Mouse (Mus musculus) right cerebral cortex, postnatal 4 days (tissue): Measurements from ENCODE around the gene Stap1.

Experiments used
- DNase-seq: peaks from one replicate; pipeline ENCODE4 v3.0.0-alpha.2; 2022

Stap1 gene

GRCm38 (mm10) chr5:86071538-86071937 lies at the start of gene Stap1:
TSS of gene Stap1 (plus strand) at chr5:86071746.
- no peak for DNase-seq

DNA sequence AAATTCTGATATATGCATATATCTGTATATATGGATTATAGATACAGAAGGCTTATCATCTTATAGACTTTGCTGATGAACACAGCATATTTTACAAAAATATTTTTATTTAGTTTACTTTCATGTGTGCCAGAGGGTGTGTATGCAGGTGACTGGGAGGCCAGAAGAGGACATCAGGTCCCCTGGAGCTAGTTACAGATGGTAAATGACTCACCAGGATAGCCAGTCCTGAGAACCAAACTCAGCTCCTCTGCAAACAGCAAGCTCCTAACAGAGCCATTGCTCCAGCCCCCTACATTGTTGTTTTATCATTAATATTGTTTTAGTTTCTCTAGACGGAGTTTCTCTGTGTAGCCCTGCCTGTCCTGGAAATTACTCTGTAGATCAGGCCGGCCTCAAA lies 41.7 kb upstream of the Stap1 start:
- DNase-seq = no peak

DNA sequence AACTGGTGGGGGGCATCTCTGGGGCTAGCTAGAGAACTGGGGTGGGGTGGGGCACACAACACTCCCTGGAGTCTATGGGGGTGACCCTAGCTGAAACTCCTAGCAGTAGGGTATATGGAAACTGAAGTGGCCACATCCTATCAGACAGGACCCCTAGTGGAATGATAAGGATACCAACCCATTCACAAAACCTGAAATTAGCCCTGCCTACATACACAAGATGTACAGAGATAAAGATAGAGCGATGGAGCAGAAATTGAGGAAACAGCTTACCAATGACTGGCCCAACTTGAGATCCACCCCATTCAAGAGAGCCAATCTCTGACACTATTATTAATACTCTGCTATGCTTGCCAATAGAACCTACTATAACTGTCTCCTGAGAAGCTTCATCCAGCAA lies 8.0 kb upstream of the Stap1 start:
- no peak for DNase-seq

- DNase-seq = peak; percentile 87
These were observed 6.3 kb upstream of the Stap1 start, which contains the start of gene Cenpc1 for GRCm38 (mm10) chr5:86065101-86065875. TSS of gene Cenpc1 (minus strand) at chr5:86065583.

DNA sequence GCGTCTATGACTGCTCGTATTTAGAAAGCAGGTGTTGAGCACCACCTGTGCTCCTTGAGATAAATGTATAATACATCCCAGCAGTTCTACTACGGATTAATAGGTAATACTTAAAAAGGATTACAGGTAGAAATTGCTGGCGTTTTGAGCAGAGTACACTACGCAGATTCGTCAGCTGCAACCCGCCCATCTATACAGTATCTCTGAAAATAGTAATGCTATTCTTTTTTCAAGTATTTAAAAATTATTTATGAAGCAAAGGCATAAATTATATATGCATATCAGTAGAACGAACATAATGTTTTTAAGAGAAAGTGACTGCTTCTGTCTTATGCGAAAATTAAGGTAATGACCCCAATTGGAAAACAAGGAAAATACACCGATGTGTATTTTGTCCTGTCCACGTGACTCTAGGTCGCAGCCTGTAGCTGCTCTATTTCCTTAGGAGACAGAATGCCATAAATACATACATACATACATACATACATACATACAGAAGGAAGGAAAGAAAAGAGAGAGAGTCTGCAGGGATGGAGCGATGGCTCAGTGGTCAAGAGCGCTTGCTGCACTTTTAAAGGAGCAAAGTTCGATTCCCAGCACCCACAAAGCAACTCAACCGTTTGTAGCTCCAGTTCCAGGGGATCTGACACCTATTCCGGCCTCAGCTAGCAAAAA lies 5.5 kb upstream of the Stap1 start:
- DNase-seq = no peak

DNA sequence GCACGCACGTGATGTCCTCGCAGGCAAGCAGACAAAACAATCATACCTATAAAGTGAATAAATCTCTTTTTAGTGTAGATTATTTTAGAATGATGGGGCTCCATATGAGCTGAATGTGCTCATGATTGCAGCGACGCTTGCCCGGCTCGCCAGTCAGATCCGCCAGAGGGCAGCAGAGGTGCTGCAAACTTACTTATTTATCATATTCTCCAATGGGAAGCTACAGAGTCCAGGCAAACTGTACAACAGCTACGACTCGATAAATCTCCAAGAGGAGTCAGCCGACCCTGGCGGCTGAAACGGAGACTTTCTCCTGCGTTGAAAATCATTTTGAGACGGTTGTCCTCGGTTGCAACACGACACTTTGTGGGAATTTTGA lies 5.0 kb upstream of the Stap1 start:
- DNase-seq = peak; percentile 86

- DNase-seq = no peak
These were observed 3.1 kb upstream of the Stap1 start for GRCm38 (mm10) chr5:86068451-86068850.

DNA sequence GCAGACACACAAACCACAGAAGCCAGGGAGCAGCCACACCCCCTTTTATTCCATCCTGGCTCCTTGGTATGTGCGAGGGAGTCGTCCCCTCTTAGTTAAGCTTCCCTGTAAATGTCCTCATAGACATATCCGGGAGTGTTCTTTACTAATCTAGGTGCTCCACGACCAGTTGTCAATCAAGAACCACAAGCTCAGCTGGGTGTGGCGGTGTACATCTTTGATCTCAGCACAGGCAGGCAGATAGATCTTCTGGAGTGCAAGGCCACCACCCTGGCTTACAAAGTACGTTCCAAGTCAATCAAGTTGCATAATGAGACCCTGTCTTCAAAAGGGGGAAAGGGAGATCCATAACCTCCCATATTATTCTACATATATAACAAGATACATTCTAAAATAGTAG lies 2.4 kb upstream of the Stap1 start:
- DNase-seq = no peak

GRCm38 (mm10) chr5:86072756-86073386 lies 1.3 kb downstream of the Stap1 start:
- no peak for DNase-seq

- DNase-seq = no peak
These were observed 7.3 kb downstream of the Stap1 start for GRCm38 (mm10) chr5:86078720-86079334.

DNA sequence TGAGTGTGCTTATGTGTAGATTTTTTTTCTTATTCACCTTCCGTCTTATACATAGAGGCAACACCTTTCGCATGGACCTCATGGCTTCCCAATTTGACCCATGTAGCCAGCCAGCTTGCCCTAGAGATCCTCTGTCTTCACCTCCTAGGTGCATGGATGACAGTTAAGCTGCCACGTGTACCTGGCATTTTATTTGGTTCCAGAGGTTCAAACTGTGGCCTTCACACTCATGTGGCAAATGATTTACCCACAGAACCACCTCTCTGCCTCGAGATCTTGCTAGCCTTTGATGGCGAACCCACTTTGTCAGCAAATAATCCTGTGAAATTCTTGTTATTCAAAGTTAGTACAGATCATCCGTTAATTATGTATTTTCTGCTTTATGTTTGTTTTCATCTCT lies 12.4 kb downstream of the Stap1 start:
- no peak for DNase-seq

GRCm38 (mm10) chr5:86084979-86085378 lies 13.4 kb downstream of the Stap1 start:
- DNase-seq = no peak

- DNase-seq = no peak
These were observed 15.2 kb downstream of the Stap1 start for GRCm38 (mm10) chr5:86086751-86087150.

DNA sequence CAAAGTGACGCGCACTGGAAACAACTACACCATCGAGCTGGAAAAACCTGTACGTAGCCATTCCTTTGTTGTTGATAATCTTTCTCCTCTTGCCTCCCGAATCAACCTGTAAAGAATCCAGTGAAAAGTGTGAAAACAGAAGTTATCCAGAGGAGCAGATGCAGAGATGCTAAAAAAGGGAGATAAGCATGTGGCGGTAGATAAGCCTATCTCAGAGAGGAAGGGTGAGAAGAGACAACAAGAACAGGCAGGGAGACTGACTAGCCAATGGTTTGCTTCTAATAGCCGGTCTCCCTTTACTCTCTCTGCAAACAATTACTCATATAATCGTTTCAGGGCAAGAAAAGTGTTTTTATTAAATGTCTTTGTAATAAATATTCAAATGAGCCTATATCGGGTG lies 23.2 kb downstream of the Stap1 start:
- no peak for DNase-seq

GRCm38 (mm10) chr5:86098988-86099387 lies 27.4 kb downstream of the Stap1 start:
- DNase-seq = no peak

DNA sequence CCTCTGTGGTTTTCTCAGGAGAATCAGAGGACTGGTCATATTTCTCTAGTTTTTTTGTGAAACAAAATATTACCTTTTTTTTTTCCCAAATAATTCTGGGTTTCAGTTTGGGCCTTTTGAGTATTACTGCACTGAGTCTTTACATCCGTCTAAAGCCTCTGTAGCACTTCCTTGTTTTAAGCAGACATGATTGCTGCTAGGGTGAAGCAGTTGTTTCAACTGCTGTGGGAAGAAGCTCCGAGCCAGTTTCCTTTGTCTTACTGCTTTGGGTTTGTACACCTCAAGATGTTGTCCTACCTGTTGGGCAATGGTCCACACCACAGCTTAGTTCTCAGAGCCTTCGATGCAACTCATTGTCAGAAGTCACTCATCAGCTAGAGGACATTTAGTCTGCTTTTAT lies 29.1 kb downstream of the Stap1 start:
- DNase-seq = no peak

DNA sequence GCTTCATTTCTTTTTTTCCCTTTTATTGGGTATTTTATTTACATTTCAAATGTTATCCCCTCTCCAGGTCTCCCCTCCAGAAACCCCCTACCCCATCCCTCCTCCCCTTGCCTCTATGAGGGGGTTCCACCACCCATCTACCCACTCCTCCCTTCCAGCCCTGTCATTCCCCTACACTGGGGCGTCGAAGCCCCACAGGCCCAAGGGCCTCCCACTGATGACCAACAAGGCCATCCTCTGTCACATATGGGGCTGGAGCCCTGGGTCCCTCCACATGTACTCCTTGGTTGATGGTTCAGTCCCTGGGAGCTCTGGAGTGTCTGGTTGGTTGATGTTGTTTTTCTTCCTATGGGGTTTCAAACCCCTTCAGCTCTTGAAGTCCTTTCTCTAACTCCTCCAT lies 30.6 kb downstream of the Stap1 start:
- DNase-seq = no peak

DNA sequence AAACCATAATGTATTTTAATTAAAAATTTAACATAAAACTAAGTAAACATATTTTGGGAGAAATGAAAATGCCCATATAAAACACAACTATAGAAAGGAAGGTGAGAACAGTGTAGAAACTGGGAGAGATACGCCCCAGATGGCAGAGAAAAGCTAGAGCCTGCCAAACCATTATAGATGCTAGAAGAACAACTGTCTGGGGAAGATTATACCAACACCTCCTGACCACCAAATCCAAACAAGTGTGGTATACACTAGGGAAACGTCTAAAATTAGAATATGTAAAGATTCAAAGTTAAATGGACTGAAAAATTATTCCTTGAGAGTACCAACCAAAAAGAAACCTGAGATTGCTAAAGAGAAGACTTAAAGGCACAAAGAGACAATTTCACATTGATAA lies 35.1 kb downstream of the Stap1 start:
- no peak for DNase-seq

DNA sequence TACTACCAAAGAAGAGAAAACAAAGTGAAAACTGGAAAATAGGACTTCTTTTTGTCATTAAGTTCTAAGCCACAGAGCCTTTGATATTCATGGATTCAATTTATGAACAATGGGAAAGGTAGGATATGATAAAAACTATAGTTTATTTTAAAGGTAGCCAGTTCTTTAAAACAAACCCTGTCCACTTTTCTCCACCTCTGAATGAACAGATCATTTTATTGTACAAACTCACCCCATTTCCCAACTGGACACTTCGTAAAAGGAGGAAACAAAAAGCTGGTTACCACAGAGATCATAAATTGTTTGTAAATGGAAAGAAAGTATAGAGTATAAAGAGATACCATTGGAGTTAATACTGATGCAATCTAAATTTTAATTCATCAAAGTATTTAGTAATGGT lies 39.5 kb downstream of the Stap1 start:
- no peak for DNase-seq

DNA sequence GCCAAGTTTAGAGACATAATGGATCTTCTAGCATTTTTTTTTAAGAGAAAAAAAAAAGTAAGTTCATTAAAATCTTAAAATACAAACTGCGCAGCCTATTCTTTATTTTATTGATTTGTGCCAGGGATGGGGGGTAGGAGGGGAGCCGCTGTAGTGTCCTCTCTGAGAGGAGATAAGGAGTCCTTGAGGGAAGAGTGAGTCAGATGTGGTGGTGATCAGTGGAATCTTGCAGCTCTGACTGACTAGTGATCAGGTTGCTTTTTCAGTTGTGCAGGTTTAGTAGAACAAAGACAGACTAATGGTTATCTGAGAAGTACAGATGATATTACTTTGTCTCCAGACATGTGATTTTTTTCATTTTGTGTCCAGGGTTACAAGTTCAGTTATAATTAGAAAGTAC lies 41.5 kb downstream of the Stap1 start:
- DNase-seq = no peak

GRCm38 (mm10) chr5:86113997-86114396 lies 42.5 kb downstream of the Stap1 start:
- no peak for DNase-seq

GRCm38 (mm10) chr5:86118457-86119094 lies 47.0 kb downstream of the Stap1 start:
- DNase-seq = no peak

GRCm38 (mm10) chr5:86128749-86129148 lies 57.2 kb downstream of the Stap1 start:
- DNase-seq = no peak
